Mouse (Mus musculus): Measurements from ENCODE around the gene Ctnna2. TPM values are rescaled to one million over a fixed set of nuclear protein-coding genes. Genes with fewer than 3 reads are reported as not detected.

The Ctnna2 gene
- total and polyA plus RNA-seq, 2 experiments from 2014 or later: 0.22 TPM; not detected in 1

DNA sequence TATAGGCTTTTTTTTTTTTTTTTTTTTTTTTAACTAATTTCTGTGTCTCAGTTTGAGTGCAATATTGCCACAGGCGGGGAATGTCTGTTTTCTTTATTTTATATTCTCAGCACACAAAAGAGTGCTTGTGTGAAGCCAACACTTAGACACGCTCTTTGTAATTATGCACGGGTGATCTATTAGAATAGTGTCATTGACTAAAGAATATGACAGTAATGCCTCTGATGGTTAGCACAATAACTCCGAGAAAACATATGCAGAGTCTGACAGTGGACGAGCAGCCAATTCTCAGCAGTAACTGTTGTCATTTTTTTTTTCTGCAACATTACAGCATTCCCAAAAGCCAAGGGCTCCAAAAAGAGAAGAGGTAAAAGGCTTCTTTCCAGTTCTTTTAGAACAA, 234.1 kb downstream of the Ctnna2 start:
- no peak for ATAC-seq (ENCODE audit: insufficient read depth, low read depth)
- H3K27ac ChIP-seq (ENCODE audit: low read depth): no peak overlapping the region
- H3K27me3 ChIP-seq (ENCODE audit: control insufficient read depth, insufficient read depth, low read length): no peaks in the 10 kb centered on the region
- H3K9me3 ChIP-seq (replicated peaks; ENCODE audit: control insufficient read depth, low read length): no peaks in the 10 kb centered on the region
- no peak for TF ChIP-seq CTCF (IDR thresholded peaks at IDR 0.05; ENCODE audit: low read depth)
- TF ChIP-seq EP300 (IDR thresholded peaks at IDR 0.05; ENCODE audit: low read depth): no peak
- H3K4me1 ChIP-seq (ENCODE audit: control insufficient read depth, insufficient read depth): no peaks in the 10 kb centered on the region
- 79% methylated on average over 5 of the region's 5 CpGs for WGBS
- H3K4me3 ChIP-seq (ENCODE audit: low read depth, low read length): no peak overlapping the region
- H3K9ac ChIP-seq (replicated peaks; ENCODE audit: low read depth, low read length): no peak overlapping the region
- no peak for DNase-seq (ENCODE audit: low spot score)
- H3K36me3 ChIP-seq (replicated peaks; ENCODE audit: control insufficient read depth, insufficient read depth, low read length): no peaks in the 10 kb centered on the region
- H3K4me2 ChIP-seq (ENCODE audit: low read depth, low read length): no peak overlapping the region

DNA sequence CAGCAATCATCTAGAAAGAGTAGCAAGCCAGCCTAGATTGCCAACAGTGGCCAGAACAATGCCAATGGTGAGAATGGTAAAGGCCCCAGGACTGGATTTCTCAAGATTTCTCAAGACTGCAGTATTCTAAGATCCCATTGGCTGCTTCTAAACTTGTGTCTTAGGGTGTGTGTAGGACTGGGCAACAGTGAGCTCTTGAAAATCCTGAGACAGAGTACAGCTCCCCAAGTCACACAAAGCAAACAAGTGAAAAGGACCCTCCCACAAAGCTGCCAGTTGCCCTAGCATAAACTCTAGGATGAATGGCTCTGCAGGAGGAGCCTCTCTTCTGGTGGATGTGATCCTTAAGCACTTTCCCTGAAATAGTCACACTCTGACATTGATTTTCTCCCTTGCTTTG, 235.8 kb downstream of the Ctnna2 start:
- no peak overlapping the region for H3K9ac ChIP-seq (replicated peaks; ENCODE audit: low read depth, low read length)
- H3K4me1 ChIP-seq (ENCODE audit: control insufficient read depth, insufficient read depth): no peaks in the 10 kb centered on the region
- no peak for DNase-seq (ENCODE audit: low spot score)
- no peaks in the 10 kb centered on the region for H3K9me3 ChIP-seq (replicated peaks; ENCODE audit: control insufficient read depth, low read length)
- ATAC-seq (ENCODE audit: insufficient read depth, low read depth): no peak
- TF ChIP-seq EP300 (IDR thresholded peaks at IDR 0.05; ENCODE audit: low read depth) (no peak), CTCF (IDR thresholded peaks at IDR 0.05; ENCODE audit: low read depth) (no peak)
- H3K27me3 ChIP-seq (ENCODE audit: control insufficient read depth, insufficient read depth, low read length): no peaks in the 10 kb centered on the region
- H3K4me3 ChIP-seq (ENCODE audit: low read depth, low read length): no peak overlapping the region
- H3K27ac ChIP-seq (ENCODE audit: low read depth): no peak overlapping the region
- H3K4me2 ChIP-seq (ENCODE audit: low read depth, low read length): no peak overlapping the region
- H3K36me3 ChIP-seq (replicated peaks; ENCODE audit: control insufficient read depth, insufficient read depth, low read length): no peaks in the 10 kb centered on the region

DNA sequence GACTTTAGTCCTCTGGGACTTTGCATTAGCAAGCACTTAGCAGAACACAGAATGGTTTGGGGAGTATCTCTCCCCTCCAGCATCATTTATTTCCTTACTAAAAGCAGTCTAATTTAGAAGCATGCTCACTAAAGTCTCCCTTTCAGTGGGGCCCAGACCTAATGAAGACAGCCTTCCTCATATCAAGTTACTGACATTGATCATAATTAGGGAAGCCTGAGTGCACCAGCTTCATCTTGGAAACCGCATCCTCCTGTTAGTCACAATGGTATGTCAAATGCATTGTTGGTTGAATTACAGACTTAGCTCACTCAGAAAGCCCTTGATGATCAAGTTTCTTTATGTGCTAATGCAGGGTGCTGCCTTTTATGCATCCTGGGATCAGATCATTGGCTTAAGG, 236.5 kb downstream of the Ctnna2 start:
- WGBS: 68% methylated on average over 1 of the region's 1 CpGs
- H3K36me3 ChIP-seq (replicated peaks; ENCODE audit: control insufficient read depth, insufficient read depth, low read length): no peaks in the 10 kb centered on the region
- no peak for ATAC-seq (ENCODE audit: insufficient read depth, low read depth)

DNA sequence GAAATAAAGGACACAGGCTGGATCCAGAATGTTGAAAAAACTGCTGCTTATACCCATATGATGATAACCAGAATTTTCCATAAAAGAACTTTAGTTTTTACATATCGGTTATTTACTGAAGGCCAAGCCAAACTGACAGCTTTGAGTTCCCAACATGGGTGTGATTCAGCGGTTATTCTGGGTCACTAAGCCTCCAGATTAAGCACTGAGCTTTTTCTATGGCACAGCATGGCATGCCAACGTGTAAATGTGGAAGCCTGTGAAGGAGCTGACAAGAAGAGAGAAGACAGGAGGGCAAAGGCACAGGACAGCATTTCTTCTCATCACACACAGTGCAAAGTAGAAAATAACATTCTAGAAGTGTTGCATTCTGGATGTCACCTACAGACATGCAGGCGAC, 240.9 kb downstream of the Ctnna2 start:
- no peak for DNase-seq (ENCODE audit: low spot score)
- H3K4me3 ChIP-seq (ENCODE audit: low read depth, low read length): no peak overlapping the region
- 52% methylated on average over 4 of the region's 4 CpGs for WGBS
- H3K9ac ChIP-seq (replicated peaks; ENCODE audit: low read depth, low read length): no peak overlapping the region
- no peak overlapping the region for H3K4me2 ChIP-seq (ENCODE audit: low read depth, low read length)
- H3K27me3 ChIP-seq (ENCODE audit: control insufficient read depth, insufficient read depth, low read length): no peaks in the 10 kb centered on the region
- no peaks in the 10 kb centered on the region for H3K9me3 ChIP-seq (replicated peaks; ENCODE audit: control insufficient read depth, low read length)
- no peak for TF ChIP-seq CTCF (IDR thresholded peaks at IDR 0.05; ENCODE audit: low read depth)
- TF ChIP-seq EP300 (IDR thresholded peaks at IDR 0.05; ENCODE audit: low read depth): no peak
- H3K27ac ChIP-seq (ENCODE audit: low read depth): no peak overlapping the region
- no peak for ATAC-seq (ENCODE audit: insufficient read depth, low read depth)
- no peaks in the 10 kb centered on the region for H3K4me1 ChIP-seq (ENCODE audit: control insufficient read depth, insufficient read depth)
- no peaks in the 10 kb centered on the region for H3K36me3 ChIP-seq (replicated peaks; ENCODE audit: control insufficient read depth, insufficient read depth, low read length)

More for the DNA sequence above, 236.5 kb downstream of the Ctnna2 start:
- no peak overlapping the region for H3K4me2 ChIP-seq (ENCODE audit: low read depth, low read length)
- H3K4me3 ChIP-seq (ENCODE audit: low read depth, low read length): no peak overlapping the region
- TF ChIP-seq EP300 (IDR thresholded peaks at IDR 0.05; ENCODE audit: low read depth) (no peak), CTCF (IDR thresholded peaks at IDR 0.05; ENCODE audit: low read depth) (no peak)
- no peaks in the 10 kb centered on the region for H3K27me3 ChIP-seq (ENCODE audit: control insufficient read depth, insufficient read depth, low read length)
- H3K27ac ChIP-seq (ENCODE audit: low read depth): no peak overlapping the region
- H3K9me3 ChIP-seq (replicated peaks; ENCODE audit: control insufficient read depth, low read length): no peaks in the 10 kb centered on the region
- DNase-seq (ENCODE audit: low spot score): no peak
- no peaks in the 10 kb centered on the region for H3K4me1 ChIP-seq (ENCODE audit: control insufficient read depth, insufficient read depth)
- no peak overlapping the region for H3K9ac ChIP-seq (replicated peaks; ENCODE audit: low read depth, low read length)

DNA sequence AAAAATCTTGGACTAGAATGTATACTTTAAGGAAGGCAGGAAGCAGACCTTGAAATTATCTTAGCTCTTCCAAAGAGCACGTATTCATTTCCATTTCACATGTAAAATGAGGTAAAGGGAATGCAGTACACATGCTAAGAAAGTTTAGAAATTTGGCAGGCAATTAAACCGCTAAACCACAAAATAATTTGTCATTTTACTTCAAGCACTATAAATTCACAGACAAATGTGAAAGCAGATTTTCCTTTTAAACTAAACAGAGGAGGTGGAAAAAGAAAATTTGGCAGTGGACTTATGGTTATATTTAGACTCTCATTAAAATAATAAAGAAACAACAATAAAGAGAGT, 254.6 kb downstream of the Ctnna2 start:
- no peak overlapping the region for H3K27ac ChIP-seq (ENCODE audit: low read depth)
- no peak for DNase-seq (ENCODE audit: low spot score)
- H3K36me3 ChIP-seq (replicated peaks; ENCODE audit: control insufficient read depth, insufficient read depth, low read length): no peaks in the 10 kb centered on the region
- no peak for TF ChIP-seq CTCF (IDR thresholded peaks at IDR 0.05; ENCODE audit: low read depth)
- TF ChIP-seq EP300 (IDR thresholded peaks at IDR 0.05; ENCODE audit: low read depth): no peak
- H3K4me2 ChIP-seq (ENCODE audit: low read depth, low read length): no peak overlapping the region
- no peak for ATAC-seq (ENCODE audit: insufficient read depth, low read depth)
- H3K9me3 ChIP-seq (replicated peaks; ENCODE audit: control insufficient read depth, low read length): no peaks in the 10 kb centered on the region; the same call in 1 of the 2 replicates
- no peaks in the 10 kb centered on the region for H3K4me1 ChIP-seq (ENCODE audit: control insufficient read depth, insufficient read depth)
- 60% methylated on average over 2 of the region's 2 CpGs for WGBS
- H3K27me3 ChIP-seq (ENCODE audit: control insufficient read depth, insufficient read depth, low read length): no peaks in the 10 kb centered on the region
- H3K4me3 ChIP-seq (ENCODE audit: low read depth, low read length): no peak overlapping the region
- no peak overlapping the region for H3K9ac ChIP-seq (replicated peaks; ENCODE audit: low read depth, low read length)
